Comparison of ENCODE assay signal across 7 mouse cellular contexts in genomic region chr11:8467403-8468160, GRCm38 (mm10).
A peak's percentile ranks its signal among the peaks of the same experiment; 100 is the strongest.
DNase-seq lines count a peak whose midpoint lies in the region; ATAC-seq and TF ChIP-seq lines count a peak whose summit lies in the region.

No protein-coding gene starts in this region.

- H3K4me1 ChIP-seq in forebrain, embryonic 13.5 days, result peaks cover 33% of the 10 kb centered on the region
- peaks cover 48% of the 10 kb centered on the region for H3K4me1 ChIP-seq in limb, embryonic 12.5 days (replicated peaks)
- peaks cover 21% of the 10 kb centered on the region for H3K4me1 ChIP-seq in small intestine, adult 2 months (ENCODE audit: control insufficient read depth, insufficient read depth, insufficient read length, low read length)

- TF ChIP-seq POLR2A in small intestine, adult 2 months (IDR thresholded peaks at IDR 0.05; ENCODE audit: low read depth, low read length), result no peak

- H3K27ac ChIP-seq in forebrain, embryonic 13.5 days, result peak overlapping the region; percentile 72
- peak overlapping the region; percentile 95 for H3K27ac ChIP-seq in limb, embryonic 12.5 days
- H3K27ac ChIP-seq in small intestine, adult 2 months (ENCODE audit: insufficient read depth, low read depth, low read length), result no peak overlapping the region

- H3K27me3 ChIP-seq in forebrain, embryonic 13.5 days, result no peaks in the 10 kb centered on the region
- H3K27me3 ChIP-seq in limb, embryonic 12.5 days, result no peaks in the 10 kb centered on the region
- H3K27me3 ChIP-seq in small intestine, adult 2 months (ENCODE audit: control insufficient read depth, insufficient read depth, low read length), result no peaks in the 10 kb centered on the region

- peak; percentile 61 for DNase-seq in retina, postnatal 1 day
- DNase-seq in retina, embryonic 14.5 days (ENCODE audit: low spot score), result no peak
- no peak for DNase-seq in frontal cortex, postnatal 14 days (ENCODE audit: low spot score in 2 of 2)
- DNase-seq in layer of hippocampus, adult 11-12 months (ENCODE audit: low spot score), result no peak

- peak overlapping the region; percentile 63 for H3K9ac ChIP-seq in forebrain, embryonic 13.5 days
- H3K9ac ChIP-seq in limb, embryonic 12.5 days (replicated peaks), result peak overlapping the region; percentile 63

- ATAC-seq in forebrain, embryonic 13.5 days, result peak; percentile 75
- 0 out of 2 replicates have a peak, but pooled peaks have one; percentile 21 for ATAC-seq in limb, embryonic 12.5 days (ENCODE audit: insufficient number of reproducible peaks, insufficient read depth, low FRiP score, low TSS enrichment, low read depth)

- H3K4me2 ChIP-seq in forebrain, embryonic 13.5 days, result peak overlapping the region; percentile 83
- H3K4me2 ChIP-seq in limb, embryonic 12.5 days, result peak overlapping the region; percentile 75

- H3K4me3 ChIP-seq in forebrain, embryonic 13.5 days, result peak overlapping the region; percentile 45
- peak overlapping the region; percentile 44 for H3K4me3 ChIP-seq in limb, embryonic 12.5 days (replicated peaks)
- peak overlapping the region; percentile 58 for H3K4me3 ChIP-seq in small intestine, adult 2 months (ENCODE audit: low read depth, low read length)

- WGBS in forebrain, embryonic 13.5 days, result 14% methylated on average over 13 of the region's 13 CpGs
- 13% methylated on average over 13 of the region's 13 CpGs for WGBS in limb, embryonic 12.5 days
- WGBS in small intestine, adult 2 months, result 84% methylated on average over 13 of the region's 13 CpGs

- no peak for TF ChIP-seq CTCF in small intestine, adult 2 months (IDR thresholded peaks at IDR 0.05; ENCODE audit: extremely low read depth, insufficient read length, insufficient replicate concordance, low read depth, low read length)

- no peaks in the 10 kb centered on the region for H3K9me3 ChIP-seq in forebrain, embryonic 13.5 days (replicated peaks)
- H3K9me3 ChIP-seq in limb, embryonic 12.5 days, result no peaks in the 10 kb centered on the region

- H3K36me3 ChIP-seq in forebrain, embryonic 13.5 days (ENCODE audit: poor library complexity, severe bottlenecking), result no peaks in the 10 kb centered on the region
- H3K36me3 ChIP-seq in limb, embryonic 12.5 days, result peaks cover 57% of the 10 kb centered on the region
- H3K36me3 ChIP-seq in small intestine, adult 2 months (ENCODE audit: control insufficient read depth, insufficient read depth, low read length), result peaks cover 3% of the 10 kb centered on the region; the same call in 1 of the 2 replicates
